In the genomic region with DNA sequence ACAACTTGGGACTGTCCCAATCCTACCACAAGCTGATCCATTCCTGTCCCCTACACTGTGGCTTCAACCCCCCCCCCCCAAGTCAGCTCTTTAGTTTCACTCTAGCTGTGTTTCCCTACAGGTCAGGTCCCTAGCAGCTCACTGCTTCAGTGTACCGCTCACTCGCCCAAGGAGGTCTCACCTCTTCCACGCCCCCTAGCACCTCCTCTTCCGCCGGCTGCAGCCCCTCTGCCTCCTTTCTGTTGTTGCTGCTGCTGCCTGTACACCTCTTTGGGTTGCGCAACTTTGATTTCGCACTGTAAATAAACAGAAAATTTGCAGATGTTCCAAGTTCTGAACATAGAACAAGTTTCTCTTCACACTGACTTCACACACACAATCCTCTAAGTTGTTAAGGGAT, we compare ENCODE assay signal across 9 mouse cellular contexts. TPM values are rescaled to one million over a fixed set of nuclear protein-coding genes. Genes with fewer than 3 reads are reported as not detected.
DNase-seq lines count a peak whose midpoint lies in the region; ATAC-seq lines count a peak whose summit lies in the region.
"Had no signal": no experiment of that assay in that cellular context is flagged by ENCODE, and none has a peak within 500 bp of the region (broad histone marks: within the 10 kb centered on the region; RNA-seq: fewer than 3 reads in every experiment).

No protein-coding gene starts in this region.

- H3K27me3 ChIP-seq in hindbrain, embryonic 15.5 days, result no peaks in the 10 kb centered on the region
- H3K27me3 ChIP-seq: Patski had no signal

- no peak for ATAC-seq in hindbrain, embryonic 15.5 days (ENCODE audit: low FRiP score, low read depth)
- no peak for ATAC-seq in erythroid progenitor cell, adult 5-6 weeks (replicated peaks; ENCODE audit: low FRiP score, poor library complexity, severe bottlenecking)
- ATAC-seq: Patski had no signal

- peak overlapping the region; percentile 99; the same call in 1 of the 2 replicates for H3K9ac ChIP-seq in hindbrain, embryonic 15.5 days

- peak overlapping the region; percentile 87 for H3K4me2 ChIP-seq in hindbrain, embryonic 15.5 days

- peak overlapping the region; percentile 90 for H3K4me3 ChIP-seq in hindbrain, embryonic 15.5 days

- peak; percentile 38 for DNase-seq in embryo, embryonic 10.5 days (ENCODE audit: low spot score)
- no peak for DNase-seq in embryo, embryonic 11 days
- peak; percentile 82 for DNase-seq in R1 (ENCODE audit: low read depth, low spot score)
- peak; percentile 56 for DNase-seq in lung, postnatal 36 days
- peak; percentile 29 for DNase-seq in thymus, postnatal 25 days
- no peak for DNase-seq in layer of hippocampus, adult 8-10 months (ENCODE audit: low spot score in 2 of 2)

- H3K9me3 ChIP-seq in hindbrain, embryonic 15.5 days, result no peaks in the 10 kb centered on the region

- H3K4me1 ChIP-seq in hindbrain, embryonic 15.5 days (replicated peaks), result peaks cover 40% of the 10 kb centered on the region

- no peak overlapping the region for H3K27ac ChIP-seq in hindbrain, embryonic 15.5 days (replicated peaks)

- H3K36me3 ChIP-seq in hindbrain, embryonic 15.5 days, result peaks cover 40% of the 10 kb centered on the region

- WGBS in hindbrain, embryonic 15.5 days, result 23% methylated on average over 7 of the region's 7 CpGs

RNA-seq across cellular contexts. Expression of a gene that starts 2.8 kb away (rescaled TPM):
- polyA plus RNA-seq in hindbrain, embryonic 15.5 days (2015; fragmentation: Nextera tagmentation; extraction: Ambion mirVana), result 186 and 197 TPM in 2 replicates
- 100 to 1,000 TPM; 182 to 223 (median 194) TPM for total RNA-seq in layer of hippocampus, adult 8-10 months (2022)
- total RNA-seq in erythroid progenitor cell, adult 5-6 weeks (2015; ENCODE audit: low replicate concordance), result 233 and 266 TPM in 2 replicates
- total RNA-seq in erythroid progenitor cell, adult 5-6 weeks (2017; ENCODE audit: low replicate concordance), result 256 and 262 TPM in 2 replicates

RNA-seq across cellular contexts. Expression of a gene that starts 3.1 kb away (rescaled TPM):
- 50.6 and 55.5 TPM in 2 replicates for polyA plus RNA-seq in hindbrain, embryonic 15.5 days (2015; fragmentation: Nextera tagmentation; extraction: Ambion mirVana)
- 10 to 100 TPM; 51.4 to 56.9 (median 55.1) TPM for total RNA-seq in layer of hippocampus, adult 8-10 months (2022)
- 4.2 and 10.5 TPM in 2 replicates for total RNA-seq in erythroid progenitor cell, adult 5-6 weeks (2015; ENCODE audit: low replicate concordance)
- 3.3 and 6.2 TPM in 2 replicates for total RNA-seq in erythroid progenitor cell, adult 5-6 weeks (2017; ENCODE audit: low replicate concordance)

RNA-seq across cellular contexts. Expression of a gene that starts 57.8 kb away (rescaled TPM):
- 2.5 and 3.8 TPM in 2 replicates for polyA plus RNA-seq in hindbrain, embryonic 15.5 days (2015; fragmentation: Nextera tagmentation; extraction: Ambion mirVana)
- 1 to 10 TPM; 1.4 to 3.1 (median 1.6) TPM for total RNA-seq in layer of hippocampus, adult 8-10 months (2022)
- total RNA-seq in erythroid progenitor cell, adult 5-6 weeks (2015; ENCODE audit: low replicate concordance), result 8.8 TPM in 1 of 2 replicates, not detected in the other
- 3.9 TPM in 1 of 2 replicates, not detected in the other for total RNA-seq in erythroid progenitor cell, adult 5-6 weeks (2017; ENCODE audit: low replicate concordance)

RNA-seq across cellular contexts. Expression of a gene that starts 57.9 kb away (rescaled TPM):
- polyA plus RNA-seq in hindbrain, embryonic 15.5 days (2015; fragmentation: Nextera tagmentation; extraction: Ambion mirVana), result 161 and 172 TPM in 2 replicates
- 100 to 1,000 TPM; 171 to 222 (median 202) TPM for total RNA-seq in layer of hippocampus, adult 8-10 months (2022)
- 231 and 281 TPM in 2 replicates for total RNA-seq in erythroid progenitor cell, adult 5-6 weeks (2015; ENCODE audit: low replicate concordance)
- total RNA-seq in erythroid progenitor cell, adult 5-6 weeks (2017; ENCODE audit: low replicate concordance), result 118 and 215 TPM in 2 replicates

Comparison
In these comparisons a context has a peak if more than half of its experiments do, and no peak if none do; other contexts are left out.
1. DNase-seq: peak in embryo, embryonic 10.5 days (single experiment), R1 (single experiment), lung, postnatal 36 days (single experiment) and thymus, postnatal 25 days (single experiment); none in embryo, embryonic 11 days (single experiment) and layer of hippocampus, adult 8-10 months (0 of 2).
2. RNA of a gene that starts 3.1 kb away (total RNA-seq): 51.4 to 56.9 TPM in layer of hippocampus, adult 8-10 months; 3.3 to 10.5 TPM in erythroid progenitor cell, adult 5-6 weeks; every median in the first group is over 4 times any median in the second.